Mouse (Mus musculus): ENCODE results near the gene Gm1113. TPM values are rescaled to one million over a fixed set of nuclear protein-coding genes. Genes with fewer than 3 reads are reported as not detected.
A peak's percentile ranks its signal among the peaks of the same experiment; 100 is the strongest.

The Gm1113 gene
- polyA plus RNA-seq (2012; rRNA removed) = not detected in 2 replicates

- no peak for DNase-seq (ENCODE audit: low spot score)
Observed at GRCm38 (mm10) chr9:35518169-35518568, at the start of gene Gm1113. TSS of gene Gm1113 (minus strand) at chr9:35518269.

GRCm38 (mm10) chr9:35564536-35565240, 46.6 kb upstream of the Gm1113 start:
- DNase-seq (ENCODE audit: low spot score) = no peak

DNA sequence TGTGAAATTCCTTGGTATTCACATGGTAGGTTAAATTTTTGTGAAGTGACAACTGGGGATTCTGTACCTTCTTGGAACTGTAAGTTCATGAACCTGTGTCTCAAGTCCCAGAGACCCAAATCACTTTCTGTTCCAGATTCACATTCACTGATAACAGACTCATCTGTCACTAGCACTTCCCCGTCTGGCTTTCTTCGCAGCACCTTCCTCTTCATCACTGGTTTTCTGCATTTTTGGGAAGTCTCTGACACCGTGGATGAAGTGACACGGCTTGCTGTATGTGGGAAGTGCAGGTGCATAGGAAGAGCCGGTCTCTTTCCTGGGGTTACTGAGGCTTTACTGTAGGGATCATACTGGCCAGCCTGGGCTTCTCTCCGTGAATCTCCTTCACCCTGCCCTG, 43.5 kb upstream of the Gm1113 start:
- DNase-seq (ENCODE audit: low spot score) = no peak

- no peak for DNase-seq (ENCODE audit: low spot score)
Observed at GRCm38 (mm10) chr9:35561076-35561475, 43.0 kb upstream of the Gm1113 start.

DNA sequence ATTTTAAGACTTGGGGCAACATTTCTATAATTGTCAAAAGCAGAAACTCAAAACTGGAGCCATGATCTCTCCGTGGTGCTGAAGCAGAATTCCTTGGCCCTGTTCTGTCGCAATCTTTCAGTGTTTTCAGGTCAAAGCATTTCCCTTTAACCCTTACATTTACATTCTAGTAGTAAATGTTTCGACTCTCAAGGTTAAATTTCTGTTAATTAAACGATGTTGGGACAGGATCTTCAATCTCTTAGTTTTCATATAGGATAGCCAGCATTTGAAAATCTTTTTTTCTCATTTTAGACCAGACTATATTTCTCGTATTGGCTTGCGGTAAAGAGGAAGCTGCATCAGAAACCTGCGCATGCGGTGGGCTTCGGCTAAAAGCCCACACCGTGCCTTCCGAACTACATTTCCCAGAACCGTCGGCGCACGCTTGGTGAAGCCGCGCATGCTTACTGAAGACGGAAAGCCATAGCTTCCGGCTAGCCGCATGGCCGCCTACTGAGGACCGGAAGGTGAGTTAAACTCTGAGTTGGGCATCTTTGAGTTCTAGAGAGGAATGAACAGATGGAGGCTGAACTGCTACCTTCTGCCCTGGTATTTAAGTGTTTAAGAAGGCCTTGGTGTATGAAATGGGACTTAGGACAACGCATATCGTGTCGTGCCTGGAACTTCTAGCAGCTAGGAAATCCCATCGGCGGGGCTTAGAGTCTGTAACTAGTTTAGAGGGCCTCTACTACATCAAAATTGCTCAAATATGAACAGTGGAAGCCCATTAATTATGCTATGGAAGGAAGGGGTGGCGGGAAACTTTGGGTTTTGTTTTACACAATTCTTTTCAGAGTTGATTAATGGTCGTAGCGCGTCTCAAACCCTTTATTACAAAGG, 41.2 kb upstream of the Gm1113 start:
- DNase-seq (ENCODE audit: low spot score) = peak; percentile 46

DNA sequence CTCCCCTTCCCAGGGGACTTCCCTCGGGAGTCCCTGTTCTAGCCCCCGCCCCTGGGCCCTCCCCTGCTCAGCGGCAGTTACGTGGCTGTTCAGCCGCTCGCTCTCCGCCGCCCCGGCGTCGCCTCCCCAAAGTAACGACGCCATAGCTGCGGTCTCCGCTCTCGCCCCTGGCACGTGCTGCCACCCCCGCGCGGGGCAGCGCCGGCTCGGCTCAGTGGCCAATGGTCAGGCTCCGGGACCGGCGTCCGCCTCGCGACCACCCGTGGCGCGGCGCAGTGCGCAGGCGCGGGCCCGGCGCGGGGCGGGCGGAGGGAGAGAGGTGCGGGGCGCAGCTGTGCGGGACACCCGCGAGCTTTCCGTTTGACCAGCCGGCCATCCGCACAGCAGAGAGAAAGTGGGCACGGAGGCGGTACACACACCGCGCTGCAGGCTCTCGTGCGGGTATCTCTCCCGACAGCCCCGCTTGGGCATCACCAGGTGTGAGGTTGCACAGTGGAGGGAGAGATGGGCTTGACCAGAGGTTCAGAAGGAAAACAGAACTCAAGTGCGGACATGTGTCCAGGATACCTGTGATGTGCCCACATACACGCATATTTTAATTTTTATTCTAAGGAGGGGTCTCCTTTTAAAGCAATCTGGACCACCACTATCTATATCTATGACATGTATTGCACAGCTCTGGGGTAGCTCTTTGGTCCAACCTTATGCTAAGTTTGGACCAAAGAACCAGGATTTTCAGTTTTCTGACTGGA, 40.4 kb upstream of the Gm1113 start, which contains the start of the genes Ddx25 and Pus3:
Ddx25 (minus strand) TSS at position 272 of the 752 bp plus-strand sequence.
Pus3 (plus strand) TSS at position 339 of the 752 bp plus-strand sequence.
- DNase-seq (ENCODE audit: low spot score) = no peak

GRCm38 (mm10) chr9:35556494-35557102, 38.5 kb upstream of the Gm1113 start:
- no peak for DNase-seq (ENCODE audit: low spot score)

- no peak for DNase-seq (ENCODE audit: low spot score)
Observed at GRCm38 (mm10) chr9:35548455-35548854, 30.4 kb upstream of the Gm1113 start.

GRCm38 (mm10) chr9:35546745-35547144, 28.7 kb upstream of the Gm1113 start:
- DNase-seq (ENCODE audit: low spot score) = no peak

DNA sequence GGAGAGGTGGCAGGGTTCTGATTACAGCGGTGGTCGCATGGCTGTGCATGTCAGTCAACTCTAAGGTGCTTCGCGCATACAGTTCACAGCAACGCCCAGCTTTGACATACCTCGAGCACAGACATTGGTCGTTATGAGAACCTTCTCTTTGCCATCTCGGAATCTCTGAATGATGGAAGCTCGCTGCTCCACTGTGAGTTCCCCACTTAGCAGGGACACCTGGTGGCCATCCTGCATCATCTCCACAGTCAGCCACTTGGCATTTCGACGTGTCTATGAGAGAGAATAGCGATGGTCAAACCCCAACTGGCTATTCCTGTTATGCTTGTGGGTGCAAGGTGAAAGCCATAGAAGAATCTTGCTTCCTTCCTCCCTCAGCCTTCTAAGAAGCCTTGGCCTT, 27.6 kb upstream of the Gm1113 start:
- DNase-seq (ENCODE audit: low spot score) = no peak

DNA sequence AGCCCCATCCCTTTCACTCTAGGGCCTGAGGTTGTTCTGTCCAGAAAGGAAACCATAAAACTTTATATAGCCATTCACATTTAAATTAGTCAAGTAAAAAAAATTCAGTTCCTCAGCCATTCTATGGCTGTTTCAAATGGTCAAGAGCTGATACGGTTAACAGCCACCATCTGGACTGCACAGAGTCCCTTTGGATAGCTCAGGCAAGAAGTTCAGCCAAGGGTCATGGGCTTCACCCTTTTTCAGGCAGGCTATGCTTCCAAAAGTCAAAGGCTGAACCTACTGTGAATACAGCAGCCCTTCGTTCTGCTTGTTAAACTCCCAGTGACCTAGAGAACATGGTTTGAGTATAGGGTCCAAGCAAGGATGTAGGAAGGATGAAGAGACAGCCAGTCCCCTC, 26.6 kb upstream of the Gm1113 start:
- DNase-seq (ENCODE audit: low spot score) = no peak

DNA sequence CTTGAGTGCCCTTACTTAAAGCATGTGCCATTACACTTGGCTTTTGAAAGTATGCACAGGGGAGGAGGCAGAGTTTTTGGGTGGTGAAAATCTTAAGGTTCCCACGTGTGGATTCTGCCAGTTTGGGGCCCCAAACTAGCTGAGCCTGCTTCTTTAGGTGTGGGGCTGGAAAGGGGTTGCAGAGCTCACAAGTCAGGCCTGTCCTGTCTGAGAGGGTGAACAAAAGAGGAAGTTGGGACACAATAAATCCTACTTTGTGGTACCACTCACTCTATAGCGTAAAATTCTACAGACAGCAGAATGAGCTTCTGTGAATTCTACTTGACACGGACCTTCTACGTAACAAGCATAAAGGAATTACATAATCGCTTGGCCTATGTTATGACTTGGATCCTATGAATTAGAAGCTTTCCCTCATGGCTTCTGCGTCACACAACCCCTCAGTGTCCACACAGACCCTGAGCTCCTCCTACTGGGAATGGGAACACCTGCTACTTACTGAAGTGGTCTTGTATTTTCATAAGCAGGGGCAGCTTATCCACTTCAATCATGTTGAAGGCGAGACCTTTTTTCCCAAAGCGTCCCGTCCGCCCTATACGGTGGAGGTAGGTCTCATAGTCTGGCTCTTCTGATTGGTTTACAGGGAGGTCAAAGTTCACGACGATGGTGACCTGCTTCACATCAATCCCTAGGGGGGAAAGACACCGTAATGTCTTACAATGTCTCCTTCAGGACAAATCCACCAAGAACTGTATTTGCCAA, 25.2 kb upstream of the Gm1113 start:
- no peak for DNase-seq (ENCODE audit: low spot score)

DNA sequence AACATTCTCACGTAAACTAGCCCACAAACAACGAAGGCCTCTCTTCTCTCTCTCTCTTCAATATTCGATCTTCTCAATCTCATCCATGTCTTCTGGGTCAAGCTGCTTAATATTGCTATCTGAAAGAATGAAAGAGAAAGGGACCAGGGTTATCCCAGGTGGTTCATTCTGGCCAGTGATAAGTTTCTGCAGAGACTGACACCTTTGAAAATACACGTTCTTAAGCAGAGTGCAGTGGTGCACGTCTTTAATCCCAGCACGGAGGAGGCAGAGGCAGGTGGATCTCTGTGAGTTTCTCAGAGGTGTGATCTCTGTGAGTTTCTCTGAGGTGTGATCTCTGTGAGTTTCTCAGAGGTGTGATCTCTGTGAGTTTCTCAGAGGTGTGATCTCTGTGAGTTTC, 23.9 kb upstream of the Gm1113 start:
- DNase-seq (ENCODE audit: low spot score) = no peak

DNA sequence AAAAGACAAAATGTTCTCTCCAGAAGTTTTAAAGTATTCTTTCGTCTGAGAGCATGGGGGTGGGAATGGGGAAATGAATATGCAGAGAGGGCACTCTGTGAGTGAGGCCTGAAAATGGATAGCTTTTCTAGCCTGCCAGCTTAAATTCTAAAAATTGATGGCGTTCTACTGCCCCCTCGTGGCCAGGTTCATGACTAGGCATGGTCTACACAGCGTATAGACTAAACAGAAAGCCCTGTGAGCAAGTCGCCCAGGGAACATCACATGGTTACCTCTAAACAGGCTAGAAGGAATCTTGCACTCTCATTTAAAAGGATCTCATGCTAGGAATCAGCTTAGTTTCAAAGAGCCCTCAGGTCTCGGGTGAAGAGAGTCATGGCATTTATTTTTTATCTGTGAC, 23.4 kb upstream of the Gm1113 start:
- DNase-seq (ENCODE audit: low spot score) = peak; percentile 50

DNA sequence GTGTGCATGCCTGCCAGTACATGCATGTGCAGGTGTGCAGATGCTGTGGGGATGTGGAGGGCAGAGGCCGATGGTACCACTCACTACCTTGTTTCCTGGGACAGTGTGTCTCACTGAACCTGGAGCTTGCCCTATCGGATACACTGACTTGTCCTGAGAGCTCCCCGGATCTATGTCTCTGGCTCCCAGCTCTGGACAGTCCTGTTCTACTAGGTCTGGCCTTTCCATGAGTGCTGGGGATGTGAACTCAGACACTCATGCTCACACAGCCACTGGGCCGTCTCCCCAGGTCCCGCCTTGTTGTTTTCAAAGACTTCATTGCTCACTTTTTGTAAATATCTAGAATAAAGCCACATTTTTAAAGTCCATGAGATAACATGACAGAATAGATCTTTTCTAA, 23.0 kb upstream of the Gm1113 start:
- no peak for DNase-seq (ENCODE audit: low spot score)

DNA sequence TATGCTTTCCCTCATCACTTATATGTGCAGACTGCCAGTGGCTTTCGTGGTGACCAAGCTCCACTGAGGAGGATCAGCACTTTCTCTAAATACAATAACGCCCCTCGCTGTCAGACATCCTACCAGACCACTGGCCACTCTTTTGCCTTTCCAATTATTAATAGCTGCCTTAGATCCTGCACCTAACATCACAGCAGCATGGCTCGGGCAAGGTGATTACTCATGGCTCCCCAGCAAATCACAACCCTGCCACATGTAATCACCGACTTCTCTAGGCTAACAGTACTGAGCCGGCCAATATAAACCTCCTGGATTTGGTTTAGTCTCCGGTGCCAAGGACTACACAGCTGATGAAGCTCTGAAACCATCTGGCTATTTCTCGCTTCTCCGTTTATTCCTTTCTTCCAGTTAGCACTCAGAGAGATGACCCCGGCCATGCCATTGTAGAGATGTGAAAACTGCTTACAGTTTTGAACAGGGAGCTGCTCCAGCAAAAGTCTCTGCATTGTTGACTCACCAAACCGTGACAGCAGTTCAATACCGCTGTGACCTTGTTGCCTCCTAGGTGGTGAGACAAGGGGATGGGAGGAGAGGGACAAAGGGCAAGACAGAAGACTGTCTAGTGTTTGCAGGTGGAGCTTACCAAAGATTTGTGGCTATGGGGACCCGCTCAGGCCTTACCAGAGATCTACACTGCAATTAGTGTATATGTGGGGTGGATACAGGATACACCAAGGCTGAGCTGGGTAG, 21.1 kb upstream of the Gm1113 start:
- DNase-seq (ENCODE audit: low spot score) = no peak

DNA sequence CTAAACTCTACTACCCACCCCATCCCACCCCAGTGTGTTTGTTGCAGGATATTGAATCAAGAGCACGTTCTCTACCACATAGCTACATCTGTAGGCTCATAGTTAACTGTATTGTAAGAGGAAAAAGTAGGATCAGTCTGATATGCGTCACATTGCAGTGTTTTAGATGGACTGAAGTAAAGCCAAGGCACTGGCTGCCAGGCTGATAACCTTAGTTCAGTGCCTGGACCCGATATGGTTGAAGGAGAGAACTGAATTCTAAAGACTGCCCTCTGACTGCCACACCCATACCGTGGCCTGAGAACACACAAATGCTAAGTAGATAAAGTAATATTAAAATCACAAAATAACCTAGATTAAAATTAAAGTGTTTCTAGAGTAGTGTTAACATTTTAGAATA, 17.8 kb upstream of the Gm1113 start:
- no peak for DNase-seq (ENCODE audit: low spot score)

DNA sequence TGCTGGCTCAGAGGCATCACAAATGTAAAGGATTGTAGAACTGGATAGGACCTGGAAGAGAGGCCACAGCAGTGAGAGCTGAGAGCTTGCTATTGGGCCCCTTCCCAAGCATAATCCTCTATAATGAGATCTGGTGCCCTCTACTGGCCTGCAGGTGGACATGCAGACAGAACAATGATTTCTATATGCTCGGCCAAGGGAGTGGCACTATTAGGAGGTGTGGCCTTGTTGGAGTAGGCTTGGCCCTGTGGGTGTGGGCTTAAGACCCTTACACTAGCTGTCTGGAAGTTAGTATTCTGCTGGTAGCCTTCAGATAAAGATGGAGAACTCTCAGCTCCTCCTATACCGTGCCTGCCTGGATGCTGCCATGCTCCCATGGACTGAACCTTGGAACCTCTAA, 17.0 kb upstream of the Gm1113 start:
- no peak for DNase-seq (ENCODE audit: low spot score)

DNA sequence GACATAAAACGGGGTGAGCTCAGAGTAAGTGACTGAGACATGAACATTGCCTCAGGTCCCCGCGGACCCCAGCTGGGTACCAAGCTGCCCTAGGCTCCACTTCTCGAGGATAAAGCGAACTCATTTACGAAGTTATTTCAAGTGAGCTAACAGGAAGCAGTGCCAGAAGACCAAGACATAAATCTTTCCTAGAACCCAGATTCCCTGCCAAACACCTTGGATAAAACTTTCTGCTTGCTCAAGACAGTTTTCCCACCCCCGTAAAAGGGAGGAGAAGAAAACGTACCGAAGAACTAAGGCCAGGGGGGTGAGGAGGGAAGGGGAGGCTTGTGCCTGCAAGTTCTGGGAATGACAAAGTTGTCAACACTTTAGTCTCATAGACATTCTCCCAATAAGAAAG, 15.2 kb upstream of the Gm1113 start:
- DNase-seq (ENCODE audit: low spot score) = no peak

DNA sequence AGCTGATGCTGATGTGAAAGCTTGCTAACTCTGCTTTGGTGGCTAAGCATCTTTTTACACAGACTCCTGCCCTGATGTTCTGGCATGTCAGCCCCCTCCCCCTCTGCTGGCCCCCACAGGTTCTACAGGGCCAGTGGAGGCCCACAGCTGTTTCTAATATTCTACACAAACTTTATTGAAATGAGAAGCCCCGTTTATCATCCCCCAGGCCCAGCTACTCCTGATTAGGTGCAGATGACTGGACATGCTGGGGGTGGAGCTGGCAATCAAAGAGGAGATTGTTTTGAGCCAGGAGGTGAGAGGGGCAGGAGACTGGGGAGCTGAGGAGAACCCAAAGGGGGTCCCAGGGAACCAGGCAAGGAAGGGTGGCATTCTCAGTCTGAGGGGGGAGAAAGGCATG, 11.7 kb upstream of the Gm1113 start:
- DNase-seq (ENCODE audit: low spot score) = no peak
